Mouse (Mus musculus) telencephalon, adult 2 months (tissue): ENCODE data around the gene Foxp1.

ENCODE experiments used
- DNase-seq: peaks from one replicate; pipeline ENCODE4 v3.0.0-alpha.2; 2011; ENCODE audit warnings: low read depth, low spot score

Gene Foxp1

GRCm38 (mm10) chr6:99211663-99212333 lies 310.7 kb downstream of the Foxp1 start:
- DNase-seq = no peak

- DNase-seq = no peak
Observed at GRCm38 (mm10) chr6:99210161-99210560, 312.4 kb downstream of the Foxp1 start.

GRCm38 (mm10) chr6:99207226-99207885 lies 315.2 kb downstream of the Foxp1 start:
- no peak for DNase-seq

GRCm38 (mm10) chr6:99206437-99206870 lies 316.1 kb downstream of the Foxp1 start:
- no peak for DNase-seq

GRCm38 (mm10) chr6:99205587-99206436 lies 316.7 kb downstream of the Foxp1 start:
- DNase-seq = no peak

GRCm38 (mm10) chr6:99204780-99205586 lies 317.5 kb downstream of the Foxp1 start:
- no peak for DNase-seq

GRCm38 (mm10) chr6:99204052-99204779 lies 318.3 kb downstream of the Foxp1 start:
- no peak for DNase-seq

- DNase-seq = no peak
Observed at GRCm38 (mm10) chr6:99203231-99203630, 319.3 kb downstream of the Foxp1 start.

GRCm38 (mm10) chr6:99202781-99203180 lies 319.7 kb downstream of the Foxp1 start:
- no peak for DNase-seq

GRCm38 (mm10) chr6:99201271-99201705 lies 321.2 kb downstream of the Foxp1 start:
- DNase-seq = no peak

GRCm38 (mm10) chr6:99200656-99201055 lies 321.9 kb downstream of the Foxp1 start:
- DNase-seq = no peak

GRCm38 (mm10) chr6:99199277-99199676 lies 323.2 kb downstream of the Foxp1 start:
- no peak for DNase-seq

- DNase-seq = no peak
Observed at GRCm38 (mm10) chr6:99193697-99194096, 328.8 kb downstream of the Foxp1 start.

- peak; percentile 11 for DNase-seq
Observed at GRCm38 (mm10) chr6:99191636-99192137, 330.8 kb downstream of the Foxp1 start.

GRCm38 (mm10) chr6:99191041-99191635 lies 331.4 kb downstream of the Foxp1 start:
- DNase-seq = no peak

GRCm38 (mm10) chr6:99189967-99190366 lies 332.6 kb downstream of the Foxp1 start:
- no peak for DNase-seq

- no peak for DNase-seq
Observed at GRCm38 (mm10) chr6:99188366-99189216, 333.9 kb downstream of the Foxp1 start.

- no peak for DNase-seq
Observed at GRCm38 (mm10) chr6:99187914-99188313, 334.6 kb downstream of the Foxp1 start.

GRCm38 (mm10) chr6:99187415-99187814 lies 335.1 kb downstream of the Foxp1 start:
- DNase-seq = no peak
